Mouse (Mus musculus): ENCODE data around the gene Ankfn1.

Ankfn1 gene

GRCm38 (mm10) chr11:89574269-89574838 is 203.1 kb downstream of the Ankfn1 start:
- no peak for DNase-seq (ENCODE audit: low spot score)

GRCm38 (mm10) chr11:89569391-89570145 is 207.9 kb downstream of the Ankfn1 start:
- no peak for DNase-seq (ENCODE audit: low spot score)

- no peak for DNase-seq (ENCODE audit: low spot score)
Observed at GRCm38 (mm10) chr11:89568246-89568645, 209.2 kb downstream of the Ankfn1 start.

GRCm38 (mm10) chr11:89551441-89551840 is 226.0 kb downstream of the Ankfn1 start:
- DNase-seq (ENCODE audit: low spot score): no peak

- DNase-seq (ENCODE audit: low spot score): no peak
Observed at GRCm38 (mm10) chr11:89550921-89551320, 226.5 kb downstream of the Ankfn1 start.

GRCm38 (mm10) chr11:89548786-89549185 is 228.7 kb downstream of the Ankfn1 start:
- no peak for DNase-seq (ENCODE audit: low spot score)

- peak; percentile 19 for DNase-seq (ENCODE audit: low spot score)
Observed at GRCm38 (mm10) chr11:89546164-89546563, 231.3 kb downstream of the Ankfn1 start.

- DNase-seq (ENCODE audit: low spot score): peak; percentile 10
Observed at GRCm38 (mm10) chr11:89544856-89545817, 232.3 kb downstream of the Ankfn1 start.

GRCm38 (mm10) chr11:89538376-89538775 is 239.1 kb downstream of the Ankfn1 start:
- DNase-seq (ENCODE audit: low spot score): no peak

- DNase-seq (ENCODE audit: low spot score): no peak
Observed at GRCm38 (mm10) chr11:89527800-89528430, 249.5 kb downstream of the Ankfn1 start.

GRCm38 (mm10) chr11:89515501-89515901 is 262.0 kb downstream of the Ankfn1 start:
- no peak for DNase-seq (ENCODE audit: low spot score)

- DNase-seq (ENCODE audit: low spot score): no peak
Observed at GRCm38 (mm10) chr11:89508675-89509324, 268.7 kb downstream of the Ankfn1 start.

GRCm38 (mm10) chr11:89506595-89507245 is 270.7 kb downstream of the Ankfn1 start:
- no peak for DNase-seq (ENCODE audit: low spot score)

GRCm38 (mm10) chr11:89505046-89505445 is 272.4 kb downstream of the Ankfn1 start:
- no peak for DNase-seq (ENCODE audit: low spot score)

GRCm38 (mm10) chr11:89501796-89502195 is 275.7 kb downstream of the Ankfn1 start:
- DNase-seq (ENCODE audit: low spot score): no peak

GRCm38 (mm10) chr11:89500961-89501360 is 276.5 kb downstream of the Ankfn1 start:
- no peak for DNase-seq (ENCODE audit: low spot score)

- DNase-seq (ENCODE audit: low spot score): no peak
Observed at GRCm38 (mm10) chr11:89481084-89481483, 296.4 kb downstream of the Ankfn1 start.

- no peak for DNase-seq (ENCODE audit: low spot score)
Observed at GRCm38 (mm10) chr11:89476927-89477326, 300.5 kb downstream of the Ankfn1 start.

- no peak for DNase-seq (ENCODE audit: low spot score)
Observed at GRCm38 (mm10) chr11:89476047-89476446, 301.4 kb downstream of the Ankfn1 start.

GRCm38 (mm10) chr11:89472871-89473270 is 304.6 kb downstream of the Ankfn1 start:
- no peak for DNase-seq (ENCODE audit: low spot score)

GRCm38 (mm10) chr11:89465381-89465780 is 312.1 kb downstream of the Ankfn1 start:
- no peak for DNase-seq (ENCODE audit: low spot score)
